Mouse (Mus musculus): ENCODE results near the gene Wnk1. TPM values are rescaled to one million over a fixed set of nuclear protein-coding genes. Genes with fewer than 3 reads are reported as not detected.
"Not testable (repeated sequence)": the region's sequence is repeated elsewhere in the genome, so short reads cannot be mapped to it uniquely, and the experiment has no call there.

The Wnk1 gene
- polyA plus RNA-seq (2015; fragmentation: Nextera tagmentation; extraction: Ambion mirVana): 32.8 and 34.8 TPM in 2 replicates

GRCm38 (mm10) chr6:120038366-120039255 is at the start of gene Wnk1:
TSS of gene Wnk1 (minus strand) at chr6:120038672.
- no peaks in the 10 kb centered on the region for H3K9me3 ChIP-seq (replicated peaks)
- peak within 1 kb of the TSS; percentile 87 for H3K4me2 ChIP-seq
- peak; percentile 97 for DNase-seq
- peak; percentile 84 for ATAC-seq (ENCODE audit: low read depth)
- peak within 1 kb of the TSS; percentile 97 for H3K9ac ChIP-seq
- WGBS (ENCODE audit: insufficient replicate concordance): under 1% methylated on average over 56 of the region's 59 CpGs
- H3K4me1 ChIP-seq (replicated peaks): peaks cover 16% of the 10 kb centered on the region
- H3K27me3 ChIP-seq: no peaks in the 10 kb centered on the region
- peak within 1 kb of the TSS; percentile 74 for H3K4me3 ChIP-seq (replicated peaks)
- H3K27ac ChIP-seq: peak within 1 kb of the TSS; percentile 100
- peaks cover 13% of the 10 kb centered on the region for H3K36me3 ChIP-seq

DNA sequence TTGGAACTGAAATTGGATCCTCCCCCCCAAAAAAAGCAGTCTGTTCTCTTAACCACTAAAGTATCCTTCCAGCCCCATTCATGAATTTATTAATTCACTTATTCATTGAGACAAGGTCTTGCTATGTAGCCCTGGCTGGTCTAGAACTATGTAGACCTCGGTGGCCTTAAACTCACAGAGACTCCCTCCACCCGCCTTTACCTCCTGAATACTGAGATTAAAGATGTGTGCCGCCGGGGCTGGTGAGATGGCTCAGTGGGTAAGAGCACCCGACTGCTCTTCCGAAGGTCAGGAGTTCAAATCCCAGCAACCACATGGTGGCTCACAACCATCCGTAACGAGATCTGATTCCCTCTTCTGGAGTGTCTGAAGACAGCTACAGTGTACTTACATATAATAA is 48.6 kb upstream of the Wnk1 start:
- not testable (repeated sequence) for H3K36me3 ChIP-seq; ATAC-seq (ENCODE audit: low read depth); DNase-seq; H3K27me3 ChIP-seq; H3K4me1 ChIP-seq (replicated peaks); H3K9me3 ChIP-seq (replicated peaks); H3K4me2 ChIP-seq; H3K27ac ChIP-seq; H3K4me3 ChIP-seq (replicated peaks); H3K9ac ChIP-seq
- WGBS (ENCODE audit: insufficient replicate concordance): 79% methylated on average over 6 of the region's 8 CpGs

DNA sequence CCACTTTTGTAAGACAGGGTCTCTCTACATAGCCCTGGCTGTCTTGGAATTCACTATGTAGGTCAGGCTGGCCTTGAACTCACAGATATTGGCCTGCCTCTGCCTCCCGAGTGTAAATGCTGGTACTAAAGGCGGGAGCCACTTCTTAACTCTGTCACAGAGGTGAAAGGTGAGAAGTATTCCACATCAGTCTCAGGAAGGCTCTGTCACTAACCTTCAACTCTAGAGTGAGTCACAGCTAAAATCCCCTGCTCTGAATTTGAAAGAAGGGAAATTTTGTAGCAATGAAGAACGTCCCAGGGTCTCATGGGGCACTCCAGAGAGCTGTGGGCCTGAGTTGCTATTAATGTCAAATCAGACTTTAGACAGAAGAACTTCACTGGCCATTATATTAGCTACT is 47.4 kb upstream of the Wnk1 start:
- no peak overlapping the region for H3K9ac ChIP-seq
- 0 out of 2 replicates have a peak, but pooled peaks cover 4% of the 10 kb centered on the region for H3K4me1 ChIP-seq (replicated peaks)
- DNase-seq: no peak
- H3K9me3 ChIP-seq (replicated peaks): no peaks in the 10 kb centered on the region
- no peaks in the 10 kb centered on the region for H3K36me3 ChIP-seq
- H3K4me3 ChIP-seq (replicated peaks): no peak overlapping the region
- no peak for ATAC-seq (ENCODE audit: low read depth)
- WGBS (ENCODE audit: insufficient replicate concordance): 62% methylated on average over 3 of the region's 3 CpGs
- no peak overlapping the region for H3K27ac ChIP-seq
- H3K27me3 ChIP-seq: no peaks in the 10 kb centered on the region
- no peak overlapping the region for H3K4me2 ChIP-seq

DNA sequence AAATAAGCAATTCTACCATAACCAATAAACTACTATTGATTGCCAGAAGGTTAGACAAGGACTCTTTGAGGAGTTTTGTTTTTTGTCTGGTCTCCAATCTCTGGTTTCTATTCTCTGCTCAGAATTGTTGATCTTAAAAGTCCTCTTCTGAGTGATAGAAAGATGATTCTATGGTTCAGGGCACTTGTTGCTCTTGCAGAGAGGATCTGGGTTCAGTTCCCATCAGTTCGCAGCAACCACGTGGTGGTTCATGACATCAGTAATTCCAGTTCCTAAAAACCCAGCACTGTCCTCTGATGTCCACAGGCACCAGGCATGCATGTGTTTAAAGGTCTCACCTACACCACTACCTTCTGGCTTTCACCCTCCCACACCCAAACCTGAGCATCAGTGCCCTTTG is 46.5 kb upstream of the Wnk1 start:
- H3K9ac ChIP-seq: no peak overlapping the region
- no peaks in the 10 kb centered on the region for H3K36me3 ChIP-seq
- no peaks in the 10 kb centered on the region for H3K27me3 ChIP-seq
- no peak overlapping the region for H3K4me2 ChIP-seq
- ATAC-seq (ENCODE audit: low read depth): no peak
- H3K9me3 ChIP-seq (replicated peaks): no peaks in the 10 kb centered on the region
- H3K27ac ChIP-seq: no peak overlapping the region
- WGBS (ENCODE audit: insufficient replicate concordance): 70% methylated on average over 2 of the region's 2 CpGs
- 0 out of 2 replicates have a peak, but pooled peaks cover 4% of the 10 kb centered on the region for H3K4me1 ChIP-seq (replicated peaks)
- no peak overlapping the region for H3K4me3 ChIP-seq (replicated peaks)
- no peak for DNase-seq

DNA sequence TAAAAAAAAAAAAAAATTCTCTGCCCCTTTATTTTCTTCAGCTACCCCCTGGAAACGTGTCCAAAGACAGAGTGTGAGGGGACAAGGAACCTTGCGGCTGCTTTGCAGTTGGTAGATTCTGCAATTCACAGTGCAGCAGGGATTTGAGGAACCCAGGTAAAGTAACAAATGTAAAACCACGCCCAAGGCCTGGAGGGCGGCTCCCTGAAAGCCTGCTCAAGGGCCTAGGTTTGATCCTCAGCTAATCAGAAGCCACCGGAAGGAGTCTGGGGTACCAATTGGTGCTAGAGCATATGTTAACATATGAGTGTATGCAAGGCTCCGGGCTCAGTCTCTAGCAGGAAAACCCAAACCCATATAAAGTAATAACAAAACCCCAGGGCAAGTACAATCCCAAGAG is 45.0 kb upstream of the Wnk1 start:
- Histone ChIP-seq H3K9me3 (replicated peaks) (no peaks in the 10 kb centered on the region), H3K9ac (no peak overlapping the region), H3K36me3 (no peaks in the 10 kb centered on the region), H3K27me3 (no peaks in the 10 kb centered on the region), H3K4me1 (replicated peaks) (0 out of 2 replicates have a peak, but pooled peaks cover 4% of the 10 kb centered on the region), H3K27ac (no peak overlapping the region), H3K4me2 (no peak overlapping the region), H3K4me3 (replicated peaks) (no peak overlapping the region)
- no peak for ATAC-seq (ENCODE audit: low read depth)
- 47% methylated on average over 6 of the region's 6 CpGs for WGBS (ENCODE audit: insufficient replicate concordance)
- no peak for DNase-seq

GRCm38 (mm10) chr6:120082951-120083411 is 44.5 kb upstream of the Wnk1 start:
- Histone ChIP-seq H3K9ac (no peak overlapping the region), H3K9me3 (replicated peaks) (no peaks in the 10 kb centered on the region), H3K36me3 (no peaks in the 10 kb centered on the region), H3K27me3 (no peaks in the 10 kb centered on the region), H3K4me3 (replicated peaks) (no peak overlapping the region), H3K4me1 (replicated peaks) (0 out of 2 replicates have a peak, but pooled peaks cover 4% of the 10 kb centered on the region), H3K4me2 (no peak overlapping the region), H3K27ac (no peak overlapping the region)
- no peak for ATAC-seq (ENCODE audit: low read depth)
- WGBS (ENCODE audit: insufficient replicate concordance): 25% methylated on average over 8 of the region's 8 CpGs
- no peak for DNase-seq

DNA sequence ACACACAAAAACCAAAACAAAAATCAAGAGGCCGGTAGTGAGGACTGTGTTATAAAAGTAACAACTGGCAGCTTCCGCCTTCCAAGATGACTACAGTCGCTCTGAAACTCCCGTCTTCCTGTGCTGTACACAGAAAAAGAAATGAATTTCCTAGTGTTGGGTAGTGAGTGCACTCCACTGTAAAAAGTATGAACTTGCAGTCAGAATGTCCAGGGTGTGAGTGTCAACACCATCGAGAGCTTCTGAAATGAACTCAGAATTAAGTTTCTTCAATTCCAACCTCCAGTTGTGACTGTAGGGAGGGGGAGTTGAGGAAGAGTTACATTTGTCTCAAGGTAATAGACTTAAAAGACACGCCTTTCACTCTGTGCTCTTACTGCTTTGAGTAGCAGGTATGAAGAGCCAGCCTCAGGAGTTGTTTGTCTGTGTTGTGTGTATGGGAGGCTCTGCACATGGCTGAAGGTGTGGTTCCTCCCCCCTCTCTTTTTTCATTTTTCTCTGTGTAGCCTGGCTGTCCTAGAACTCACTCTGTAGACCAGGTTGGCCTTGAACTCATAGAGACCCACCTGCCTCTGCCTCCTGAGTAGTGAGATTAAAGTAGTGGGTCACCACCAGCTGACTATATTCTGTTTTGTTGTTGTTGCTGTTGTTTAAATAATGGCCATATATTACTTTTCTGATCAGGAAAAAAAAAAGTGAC is 43.9 kb upstream of the Wnk1 start:
- Histone ChIP-seq H3K9ac (no peak overlapping the region), H3K4me3 (replicated peaks) (no peak overlapping the region), H3K9me3 (replicated peaks) (no peaks in the 10 kb centered on the region), H3K36me3 (no peaks in the 10 kb centered on the region), H3K4me2 (no peak overlapping the region), H3K27me3 (no peaks in the 10 kb centered on the region), H3K4me1 (replicated peaks) (peaks cover 6% of the 10 kb centered on the region), H3K27ac (no peak overlapping the region)
- ATAC-seq (ENCODE audit: low read depth): no peak
- 74% methylated on average over 6 of the region's 6 CpGs for WGBS (ENCODE audit: insufficient replicate concordance)
- no peak for DNase-seq

GRCm38 (mm10) chr6:120081516-120081915 is 43.0 kb upstream of the Wnk1 start:
- Histone ChIP-seq H3K4me2 (no peak overlapping the region), H3K27ac (no peak overlapping the region), H3K4me1 (replicated peaks) (peaks cover 15% of the 10 kb centered on the region), H3K36me3 (no peaks in the 10 kb centered on the region), H3K9ac (no peak overlapping the region), H3K27me3 (no peaks in the 10 kb centered on the region), H3K4me3 (replicated peaks) (no peak overlapping the region), H3K9me3 (replicated peaks) (no peaks in the 10 kb centered on the region)
- ATAC-seq (ENCODE audit: low read depth) (no peak), DNase-seq (no peak)
- 54% methylated on average over 4 of the region's 4 CpGs for WGBS (ENCODE audit: insufficient replicate concordance)

DNA sequence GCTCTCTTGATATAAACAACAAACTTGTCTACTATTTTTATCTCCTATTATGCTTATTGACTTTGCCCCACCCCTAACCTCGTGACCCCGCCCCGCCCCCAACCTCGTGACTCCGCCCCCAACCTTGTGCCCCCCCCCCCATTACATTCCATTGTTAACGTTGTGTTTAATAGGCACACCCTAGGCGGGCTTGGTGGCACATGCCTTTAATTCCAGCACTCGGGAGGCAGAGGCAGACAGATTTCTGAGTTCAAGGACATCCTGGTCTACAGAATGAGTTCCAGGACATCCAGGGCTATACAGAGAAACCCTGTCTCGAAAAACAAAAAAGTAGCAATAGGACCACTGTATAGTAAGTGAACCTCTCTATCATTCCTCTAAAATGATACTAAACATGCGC is 41.1 kb upstream of the Wnk1 start:
- ATAC-seq (ENCODE audit: low read depth) (no peak), DNase-seq (no peak)
- Histone ChIP-seq H3K4me2 (no peak overlapping the region), H3K4me1 (replicated peaks) (peaks cover 20% of the 10 kb centered on the region), H3K27me3 (no peaks in the 10 kb centered on the region), H3K4me3 (replicated peaks) (no peak overlapping the region), H3K9me3 (replicated peaks) (no peaks in the 10 kb centered on the region), H3K36me3 (no peaks in the 10 kb centered on the region), H3K27ac (no peak overlapping the region), H3K9ac (no peak overlapping the region)
- WGBS (ENCODE audit: insufficient replicate concordance): 59% methylated on average over 10 of the region's 10 CpGs

DNA sequence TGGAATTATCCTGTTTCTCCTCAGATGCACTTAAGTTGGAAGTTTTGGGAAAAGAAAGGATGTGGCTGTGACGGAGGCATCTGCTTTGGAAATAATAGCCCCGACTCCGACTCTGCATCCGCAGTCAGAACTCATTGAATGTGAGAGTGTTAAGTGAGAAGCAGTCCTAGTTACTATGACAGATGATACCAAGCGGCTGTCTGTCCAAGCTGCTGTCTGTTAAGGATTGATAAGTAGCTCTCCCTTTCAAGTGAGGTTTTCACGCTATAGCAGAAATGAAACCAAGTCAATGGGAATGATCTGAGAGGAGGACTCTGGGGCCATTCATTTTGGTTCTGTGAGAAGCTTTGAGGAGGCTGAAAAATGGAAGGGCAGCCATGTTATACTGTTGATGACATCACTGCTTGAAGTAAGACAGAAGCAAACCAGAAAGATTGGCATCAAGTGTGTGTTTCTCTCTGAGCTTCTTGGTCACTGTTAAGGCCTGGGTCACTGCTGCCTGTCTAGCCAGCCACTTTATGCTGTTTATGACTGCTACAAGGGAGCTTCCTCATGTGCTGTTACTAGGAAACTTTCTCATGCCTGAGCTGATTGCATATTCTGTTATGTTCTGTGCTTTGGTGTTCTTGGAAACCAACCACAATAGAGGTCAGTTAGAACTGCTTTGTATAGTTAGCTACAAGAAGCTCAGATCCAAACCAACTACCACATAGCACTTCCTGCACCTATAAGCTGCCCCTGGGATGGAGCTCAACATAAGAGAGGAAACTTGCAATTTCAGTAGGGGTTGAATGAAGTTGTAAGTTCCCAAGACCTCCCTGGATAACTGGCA is 38.4 kb upstream of the Wnk1 start:
- Histone ChIP-seq H3K36me3 (no peaks in the 10 kb centered on the region), H3K27ac (peak overlapping the region; percentile 53), H3K4me1 (replicated peaks) (peaks cover 16% of the 10 kb centered on the region), H3K9ac (no peak overlapping the region), H3K27me3 (no peaks in the 10 kb centered on the region), H3K4me3 (replicated peaks) (no peak overlapping the region), H3K9me3 (replicated peaks) (no peaks in the 10 kb centered on the region), H3K4me2 (peak overlapping the region; percentile 15)
- peak; percentile 79; the same call in 1 of the 2 replicates for ATAC-seq (ENCODE audit: low read depth)
- WGBS (ENCODE audit: insufficient replicate concordance): 56% methylated on average over 6 of the region's 6 CpGs
- no peak for DNase-seq

DNA sequence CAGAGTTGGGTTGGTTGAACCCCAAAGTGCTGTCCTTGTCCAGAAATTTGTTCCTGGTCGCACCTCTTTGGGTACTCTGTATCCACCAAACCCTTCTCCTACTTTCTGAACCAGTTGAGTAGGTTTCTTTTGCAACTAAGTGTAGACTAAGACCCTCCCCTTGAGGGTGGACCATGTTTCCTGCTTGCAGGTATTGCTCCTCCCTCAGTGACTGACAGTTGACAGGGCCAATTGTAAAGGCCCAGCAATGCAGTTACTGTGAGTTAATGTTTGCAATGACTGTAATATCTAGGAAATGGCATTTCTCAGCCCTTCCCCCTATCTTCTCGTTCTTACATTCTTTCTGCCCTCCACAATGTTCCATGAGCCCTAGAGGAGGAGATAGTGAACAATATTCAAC is 34.2 kb upstream of the Wnk1 start:
- Histone ChIP-seq H3K27ac (no peak overlapping the region), H3K9ac (no peak overlapping the region), H3K4me2 (no peak overlapping the region), H3K36me3 (no peaks in the 10 kb centered on the region), H3K27me3 (no peaks in the 10 kb centered on the region), H3K9me3 (replicated peaks) (no peaks in the 10 kb centered on the region), H3K4me3 (replicated peaks) (no peak overlapping the region), H3K4me1 (replicated peaks) (peaks cover 16% of the 10 kb centered on the region)
- WGBS (ENCODE audit: insufficient replicate concordance): 76% methylated on average over 2 of the region's 2 CpGs
- no peak for DNase-seq
- ATAC-seq (ENCODE audit: low read depth): no peak
